Mouse (Mus musculus) liver, embryonic 14.5 days (tissue): ENCODE results near the gene Sat2. TPM values are rescaled to one million over a fixed set of nuclear protein-coding genes. Genes with fewer than 3 reads are reported as not detected.

Experiments
- ATAC-seq: fragments of 200-750 bp; cut with Nextera tagmentation; 2 replicates; pipeline ENCODE4 v1.8.0; 2017; ENCODE audit warnings: moderate number of reproducible peaks, mild to moderate bottlenecking, moderate library complexity; ENCODE audit not compliant: insufficient read depth
- DNase-seq, 3 experiments: peaks; one replicate each; pipeline ENCODE4 v3.0.0-alpha.2; 2012 to 2013; ENCODE audit warnings: low read depth in 3 of 3, low spot score in 3 of 3
- H3K27ac ChIP-seq: fragments of 300-500 bp; sonication (generic); 2 replicates; pipeline ENCODE4 v1.5.1; 2014; ENCODE audit warnings: moderate library complexity, mild to moderate bottlenecking, control low read depth, inconsistent platforms
- H3K27me3 ChIP-seq: fragments of 300-500 bp; sonication (generic); 2 replicates; pipeline ENCODE4 v1.6.1; 2014; ENCODE audit warnings: mild to moderate bottlenecking, low read length, moderate library complexity; ENCODE audit not compliant: control insufficient read depth, insufficient read depth
- H3K36me3 ChIP-seq: fragments of 300-500 bp; sonication (generic); replicated peaks from 2 replicates; pipeline ENCODE4 v1.6.1; 2014; ENCODE audit warnings: low read depth; ENCODE audit not compliant: control insufficient read depth, insufficient read depth
- H3K4me1 ChIP-seq, 2 experiments: fragments of 200-500 bp in 1 of 2; fragments of 300-500 bp in 1 of 2; sonication (generic) in 1 of 2; replicated peaks; 2 replicates each; pipeline ENCODE4 v1.6.1; 2012 to 2014; ENCODE audit warnings: antibody characterized with exemption in 1 of 2, inconsistent platforms in 1 of 2, low read length in 1 of 2; ENCODE audit not compliant: control insufficient read depth in 2 of 2, insufficient read depth in 2 of 2
- H3K4me2 ChIP-seq: fragments of 300-500 bp; sonication (generic); 2 replicates; pipeline ENCODE4 v1.6.1; 2014; ENCODE audit warnings: low read depth, mild to moderate bottlenecking, control low read depth, moderate library complexity
- H3K4me3 ChIP-seq, 2 experiments: fragments of 200-500 bp in 1 of 2; fragments of 300-500 bp in 1 of 2; sonication (generic) in 1 of 2; 2 replicates each; pipeline ENCODE4 v1.5.1; 2012 to 2014; ENCODE audit warnings: low read depth in 2 of 2, low read length in 2 of 2, mild to moderate bottlenecking in 2 of 2, control low read depth in 1 of 2, inconsistent platforms in 1 of 2, moderate library complexity in 1 of 2; ENCODE audit not compliant: insufficient read depth in 1 of 2
- H3K9ac ChIP-seq: fragments of 300-500 bp; sonication (generic); replicated peaks from 2 replicates; pipeline ENCODE4 v1.6.1; 2014; ENCODE audit warnings: mild to moderate bottlenecking, control low read depth, moderate library complexity
- H3K9me3 ChIP-seq: fragments of 300-500 bp; sonication (generic); 2 replicates; pipeline ENCODE4 v1.6.1; 2016; ENCODE audit warnings: low read length, mixed read lengths; ENCODE audit not compliant: control insufficient read depth
- CTCF ChIP-seq: IDR thresholded peaks from 2 replicates; pipeline ENCODE4 v1.5.1; 2016; ENCODE audit warnings: antibody characterized with exemption, low read depth, control low read depth
- EP300 ChIP-seq: IDR thresholded peaks from 2 replicates; pipeline ENCODE4 v1.6.1; 2016; ENCODE audit warnings: antibody characterized with exemption, low read depth
- WGBS: fragments of 180-500 bp; shearing (Covaris S2); extraction: QIAGEN DNeasy Blood & Tissue Kit; methylation state at CpG from one replicate; pipeline ENCODE4 v1.1.7; 2014; ENCODE audit not compliant: insufficient replicate concordance; 5-methylcytosine and 5-hydroxymethylcytosine counted together
- microRNA counts: library from miRNA; unstranded; fragments of <30 nt; microRNA quantifications from one replicate; lab custom pipeline; 2016
- microRNA-seq: library from miRNA; unstranded; fragments of <30 nt; microRNA quantifications from one replicate; pipeline ENCODE4, GENCODE M21; 2016
- polyA plus RNA-seq, 2 experiments: library from polyadenylated mRNA; depleted of rRNA in 1 of 2; stranded (reverse) in 1 of 2; unstranded in 1 of 2; fragments of >200 nt; fragmentation: Nextera tagmentation in 1 of 2; extraction: Ambion mirVana in 1 of 2; gene quantifications; 2 replicates each; pipeline versions ENCODE4 v1.2.1 to v1.2.3; 2012 to 2014

Sat2 gene
- polyA plus RNA-seq, 2 experiments: 5.1 to 10.0 TPM

- no peak overlapping the region for H3K9ac ChIP-seq
- ATAC-seq (no peak), DNase-seq (no peak)
- H3K4me3 ChIP-seq: no peak overlapping the region
- H3K36me3 ChIP-seq: peaks cover 65% of the 10 kb centered on the region
- 78% methylated on average over 3 of the region's 3 CpGs for WGBS
- H3K4me1 ChIP-seq: peaks cover 16 to 24% of the 10 kb centered on the region in 2 experiments
- no peaks in the 10 kb centered on the region for H3K9me3 ChIP-seq
- TF ChIP-seq CTCF (no peak), EP300 (no peak)
- no peak overlapping the region for H3K4me2 ChIP-seq
- H3K27ac ChIP-seq: peak overlapping the region; percentile 2
- H3K27me3 ChIP-seq: no peaks in the 10 kb centered on the region
Observed at GRCm38 (mm10) chr11:69666665-69667005, 44.8 kb downstream of the Sat2 start.

- H3K9me3 ChIP-seq: no peaks in the 10 kb centered on the region
- no peaks in the 10 kb centered on the region for H3K27me3 ChIP-seq
- H3K27ac ChIP-seq: peak overlapping the region; percentile 97
- H3K4me2 ChIP-seq: peak overlapping the region; percentile 97
- H3K4me1 ChIP-seq: peaks cover 13 to 17% of the 10 kb centered on the region in 2 experiments
- ATAC-seq (peak; percentile 63), DNase-seq (peak; percentile 85 to 88 (median 87))
- TF ChIP-seq EP300 (0 out of 2 replicates have a peak, but pooled peaks have one; percentile 13), CTCF (no peak)
- H3K9ac ChIP-seq: peak overlapping the region; percentile 99
- peak overlapping the region; percentile 77 to 94 for H3K4me3 ChIP-seq
- WGBS: under 1% methylated on average over 58 of the region's 61 CpGs
- peaks cover 66% of the 10 kb centered on the region for H3K36me3 ChIP-seq
Observed at GRCm38 (mm10) chr11:69670786-69671725, 49.2 kb downstream of the Sat2 start.

- no peaks in the 10 kb centered on the region for H3K9me3 ChIP-seq
- peak overlapping the region; percentile 77 to 94 for H3K4me3 ChIP-seq
- TF ChIP-seq EP300 (no peak), CTCF (no peak; the same call in 1 of the 2 replicates)
- H3K4me1 ChIP-seq: peaks cover 13 to 17% of the 10 kb centered on the region in 2 experiments
- H3K36me3 ChIP-seq: peaks cover 65% of the 10 kb centered on the region
- no peaks in the 10 kb centered on the region for H3K27me3 ChIP-seq
- ATAC-seq: peak; percentile 3; the same call in 1 of the 2 replicates
- peak overlapping the region; percentile 99 for H3K9ac ChIP-seq
- H3K4me2 ChIP-seq: peak overlapping the region; percentile 97
- WGBS: 1% methylated on average over 43 of the region's 43 CpGs
- H3K27ac ChIP-seq: peak overlapping the region; percentile 97
- no peak for DNase-seq
Observed at GRCm38 (mm10) chr11:69671726-69672124, 49.9 kb downstream of the Sat2 start.

- peak within 1 kb of the TSS; percentile 77 to 94 for H3K4me3 ChIP-seq
- H3K36me3 ChIP-seq: peaks cover 63% of the 10 kb centered on the region
- peaks cover 13 to 17% of the 10 kb centered on the region in 2 experiments for H3K4me1 ChIP-seq
- no peaks in the 10 kb centered on the region for H3K27me3 ChIP-seq
- H3K9ac ChIP-seq: peak within 1 kb of the TSS; percentile 99
- ATAC-seq: peak; percentile 95
- no peaks in the 10 kb centered on the region for H3K9me3 ChIP-seq
- peak within 1 kb of the TSS; percentile 97 for H3K4me2 ChIP-seq
- under 1% methylated on average over 36 of the region's 36 CpGs for WGBS
- peak within 1 kb of the TSS; percentile 97 for H3K27ac ChIP-seq
- TF ChIP-seq EP300 (no peak), CTCF (0 out of 2 replicates have a peak, but pooled peaks have one; percentile 27)
- DNase-seq: peak; percentile 100
Observed at GRCm38 (mm10) chr11:69672211-69672706, 50.4 kb downstream of the Sat2 start, which contains the start of gene Eif4a1. TSS of gene Eif4a1 (minus strand) at chr11:69672423.

MicroRNAs within 50 kb of the gene (microRNA counts, 519-probe panel; counts per million panel counts)
- microRNA mmu-miR-1934 (lab: Ali Mortazavi, UCI) (69.9 counts per million), microRNA mmu-miR-467f (lab: Ali Mortazavi, UCI) (1,873 counts per million, percentile 2 among the panel's probes with 10 or more counts)

Small RNA genes lying within 50 kb of the gene (microRNA-seq; reads per million reads assigned to microRNA genes)
- gene Mir1934: 11.0 reads per million, percentile 22 among the genes with 10 or more reads in this experiment
- gene Mir467f: not detected

Other genes with a start within 250 kb of the Sat2 start
Only the 30 nearest of the 32 such genes appear.
- 4.8 and 8.3 TPM in 2 replicates for gene Cyb5d1, start 226.4 kb upstream of the Sat2 start, polyA plus RNA-seq (2012; rRNA removed)
- gene Cyb5d1, start 226.4 kb upstream of the Sat2 start, polyA plus RNA-seq (2014; fragmentation: Nextera tagmentation; extraction: Ambion mirVana): 6.2 and 7.3 TPM in 2 replicates
- gene Tmem88, start 223.8 kb upstream of the Sat2 start, polyA plus RNA-seq (2012; rRNA removed): 3.7 and 5.3 TPM in 2 replicates
- 4.6 TPM in 2 replicates for gene Tmem88, start 223.8 kb upstream of the Sat2 start, polyA plus RNA-seq (2014; fragmentation: Nextera tagmentation; extraction: Ambion mirVana)
- gene Kdm6b, start 208.3 kb upstream of the Sat2 start, polyA plus RNA-seq (2012; rRNA removed): 1.1 and 1.4 TPM in 2 replicates
- 2.9 TPM in 2 replicates for gene Kdm6b, start 208.3 kb upstream of the Sat2 start, polyA plus RNA-seq (2014; fragmentation: Nextera tagmentation; extraction: Ambion mirVana)
- 0.03 TPM in 2 replicates for gene Dnah2, start 72.9 kb upstream of the Sat2 start, polyA plus RNA-seq (2012; rRNA removed)
- 0.01 TPM in 2 replicates for gene Dnah2, start 72.9 kb upstream of the Sat2 start, polyA plus RNA-seq (2014; fragmentation: Nextera tagmentation; extraction: Ambion mirVana)
- gene Efnb3, start 61.8 kb upstream of the Sat2 start, polyA plus RNA-seq (2012; rRNA removed): 1.0 TPM in 2 replicates
- gene Efnb3, start 61.8 kb upstream of the Sat2 start, polyA plus RNA-seq (2014; fragmentation: Nextera tagmentation; extraction: Ambion mirVana): 0.13 and 0.14 TPM in 2 replicates
- gene Wrap53, start 41.8 kb upstream of the Sat2 start, polyA plus RNA-seq (2012; rRNA removed): 10.8 and 12.7 TPM in 2 replicates
- 14.8 and 16.1 TPM in 2 replicates for gene Wrap53, start 41.8 kb upstream of the Sat2 start, polyA plus RNA-seq (2014; fragmentation: Nextera tagmentation; extraction: Ambion mirVana)
- gene Trp53, start 41.7 kb upstream of the Sat2 start, polyA plus RNA-seq (2012; rRNA removed): 68.7 and 76.7 TPM in 2 replicates
- 61.2 and 66.4 TPM in 2 replicates for gene Trp53, start 41.7 kb upstream of the Sat2 start, polyA plus RNA-seq (2014; fragmentation: Nextera tagmentation; extraction: Ambion mirVana)
- 20.6 and 25.2 TPM in 2 replicates for gene Atp1b2, start 16.1 kb upstream of the Sat2 start, polyA plus RNA-seq (2012; rRNA removed)
- 21.3 and 29.8 TPM in 2 replicates for gene Atp1b2, start 16.1 kb upstream of the Sat2 start, polyA plus RNA-seq (2014; fragmentation: Nextera tagmentation; extraction: Ambion mirVana)
- 21.4 and 23.5 TPM in 2 replicates for gene Shbg, start 4.1 kb upstream of the Sat2 start, polyA plus RNA-seq (2012; rRNA removed)
- 28.4 and 33.2 TPM in 2 replicates for gene Shbg, start 4.1 kb upstream of the Sat2 start, polyA plus RNA-seq (2014; fragmentation: Nextera tagmentation; extraction: Ambion mirVana)
- gene Fxr2, start 11.0 kb downstream of the Sat2 start, polyA plus RNA-seq (2012; rRNA removed): 18.4 and 21.7 TPM in 2 replicates
- 5.4 and 7.7 TPM in 2 replicates for gene Fxr2, start 11.0 kb downstream of the Sat2 start, polyA plus RNA-seq (2014; fragmentation: Nextera tagmentation; extraction: Ambion mirVana)
- gene Sox15, start 33.3 kb downstream of the Sat2 start, polyA plus RNA-seq (2012; rRNA removed): not detected in 2 replicates
- gene Sox15, start 33.3 kb downstream of the Sat2 start, polyA plus RNA-seq (2014; fragmentation: Nextera tagmentation; extraction: Ambion mirVana): not detected in 2 replicates
- gene Mpdu1, start 40.6 kb downstream of the Sat2 start, polyA plus RNA-seq (2012; rRNA removed): 40.4 and 60.1 TPM in 2 replicates
- 13.8 and 16.0 TPM in 2 replicates for gene Mpdu1, start 40.6 kb downstream of the Sat2 start, polyA plus RNA-seq (2014; fragmentation: Nextera tagmentation; extraction: Ambion mirVana)
- gene Cd68, start 44.1 kb downstream of the Sat2 start, polyA plus RNA-seq (2012; rRNA removed): 9.4 and 12.3 TPM in 2 replicates
- 17.7 and 18.9 TPM in 2 replicates for gene Cd68, start 44.1 kb downstream of the Sat2 start, polyA plus RNA-seq (2014; fragmentation: Nextera tagmentation; extraction: Ambion mirVana)
- gene Eif4a1, start 50.4 kb downstream of the Sat2 start, polyA plus RNA-seq (2012; rRNA removed): 312 and 420 TPM in 2 replicates
- gene Eif4a1, start 50.4 kb downstream of the Sat2 start, polyA plus RNA-seq (2014; fragmentation: Nextera tagmentation; extraction: Ambion mirVana): 316 TPM in 2 replicates
- 37.0 and 45.8 TPM in 2 replicates for gene Senp3, start 60.1 kb downstream of the Sat2 start, polyA plus RNA-seq (2012; rRNA removed)
- 21.0 and 24.5 TPM in 2 replicates for gene Senp3, start 60.1 kb downstream of the Sat2 start, polyA plus RNA-seq (2014; fragmentation: Nextera tagmentation; extraction: Ambion mirVana)
- 0.21 and 0.26 TPM in 2 replicates for gene Tnfsf13, start 63.8 kb downstream of the Sat2 start, polyA plus RNA-seq (2012; rRNA removed)
- gene Tnfsf13, start 63.8 kb downstream of the Sat2 start, polyA plus RNA-seq (2014; fragmentation: Nextera tagmentation; extraction: Ambion mirVana): 0.20 TPM in 1 of 2 replicates, not detected in the other
- gene Tnfsf12, start 73.8 kb downstream of the Sat2 start, polyA plus RNA-seq (2012; rRNA removed): 3.7 and 4.3 TPM in 2 replicates
- 2.6 and 3.1 TPM in 2 replicates for gene Tnfsf12, start 73.8 kb downstream of the Sat2 start, polyA plus RNA-seq (2014; fragmentation: Nextera tagmentation; extraction: Ambion mirVana)
- gene Tnfsfm13, start 74.1 kb downstream of the Sat2 start, polyA plus RNA-seq (2012; rRNA removed): 0.53 and 0.80 TPM in 2 replicates
- gene Tnfsfm13, start 74.1 kb downstream of the Sat2 start, polyA plus RNA-seq (2014; fragmentation: Nextera tagmentation; extraction: Ambion mirVana): 0.70 and 1.7 TPM in 2 replicates
- gene Polr2a, start 136.6 kb downstream of the Sat2 start, polyA plus RNA-seq (2012; rRNA removed): 14.3 and 16.0 TPM in 2 replicates
- 19.5 and 22.4 TPM in 2 replicates for gene Polr2a, start 136.6 kb downstream of the Sat2 start, polyA plus RNA-seq (2014; fragmentation: Nextera tagmentation; extraction: Ambion mirVana)
- not detected in 2 replicates for gene Slc35g3, start 139.9 kb downstream of the Sat2 start, polyA plus RNA-seq (2012; rRNA removed)
- not detected in 2 replicates for gene Slc35g3, start 139.9 kb downstream of the Sat2 start, polyA plus RNA-seq (2014; fragmentation: Nextera tagmentation; extraction: Ambion mirVana)
- gene Zbtb4, start 143.9 kb downstream of the Sat2 start, polyA plus RNA-seq (2012; rRNA removed): 1.4 and 1.5 TPM in 2 replicates
- 0.45 and 0.58 TPM in 2 replicates for gene Zbtb4, start 143.9 kb downstream of the Sat2 start, polyA plus RNA-seq (2014; fragmentation: Nextera tagmentation; extraction: Ambion mirVana)
- 0.44 and 0.58 TPM in 2 replicates for gene Chrnb1, start 173.9 kb downstream of the Sat2 start, polyA plus RNA-seq (2012; rRNA removed)
- gene Chrnb1, start 173.9 kb downstream of the Sat2 start, polyA plus RNA-seq (2014; fragmentation: Nextera tagmentation; extraction: Ambion mirVana): 0.32 and 0.33 TPM in 2 replicates
- 0.41 and 0.42 TPM in 2 replicates for gene Fgf11, start 179.8 kb downstream of the Sat2 start, polyA plus RNA-seq (2012; rRNA removed)
- 0.06 and 0.13 TPM in 2 replicates for gene Fgf11, start 179.8 kb downstream of the Sat2 start, polyA plus RNA-seq (2014; fragmentation: Nextera tagmentation; extraction: Ambion mirVana)
- gene Tmem102, start 183.6 kb downstream of the Sat2 start, polyA plus RNA-seq (2012; rRNA removed): 0.25 TPM in 2 replicates
- gene Tmem102, start 183.6 kb downstream of the Sat2 start, polyA plus RNA-seq (2014; fragmentation: Nextera tagmentation; extraction: Ambion mirVana): 0.57 and 0.80 TPM in 2 replicates
- gene Gm39566, start 193.3 kb downstream of the Sat2 start, polyA plus RNA-seq (2012; rRNA removed): not detected in 2 replicates
- not detected in 2 replicates for gene Gm39566, start 193.3 kb downstream of the Sat2 start, polyA plus RNA-seq (2014; fragmentation: Nextera tagmentation; extraction: Ambion mirVana)
- not detected in 2 replicates for gene Spem2, start 196.4 kb downstream of the Sat2 start, polyA plus RNA-seq (2012; rRNA removed)
- not detected in 2 replicates for gene Spem2, start 196.4 kb downstream of the Sat2 start, polyA plus RNA-seq (2014; fragmentation: Nextera tagmentation; extraction: Ambion mirVana)
- gene Spem1, start 200.2 kb downstream of the Sat2 start, polyA plus RNA-seq (2012; rRNA removed): not detected in 2 replicates
- not detected in 2 replicates for gene Spem1, start 200.2 kb downstream of the Sat2 start, polyA plus RNA-seq (2014; fragmentation: Nextera tagmentation; extraction: Ambion mirVana)
- 2.0 and 2.2 TPM in 2 replicates for gene Nlgn2, start 215.8 kb downstream of the Sat2 start, polyA plus RNA-seq (2012; rRNA removed)
- gene Nlgn2, start 215.8 kb downstream of the Sat2 start, polyA plus RNA-seq (2014; fragmentation: Nextera tagmentation; extraction: Ambion mirVana): 0.48 and 0.76 TPM in 2 replicates
- 143 and 197 TPM in 2 replicates for gene Tmem256, start 216.5 kb downstream of the Sat2 start, polyA plus RNA-seq (2012; rRNA removed)
- 384 and 393 TPM in 2 replicates for gene Tmem256, start 216.5 kb downstream of the Sat2 start, polyA plus RNA-seq (2014; fragmentation: Nextera tagmentation; extraction: Ambion mirVana)
- gene Plscr3, start 224.4 kb downstream of the Sat2 start, polyA plus RNA-seq (2012; rRNA removed): 18.0 and 20.0 TPM in 2 replicates
- 22.8 and 25.0 TPM in 2 replicates for gene Plscr3, start 224.4 kb downstream of the Sat2 start, polyA plus RNA-seq (2014; fragmentation: Nextera tagmentation; extraction: Ambion mirVana)